Mouse (Mus musculus): ENCODE measurements around the gene Rnf113a2. TPM values are rescaled to one million over a fixed set of nuclear protein-coding genes. Genes with fewer than 3 reads are reported as not detected.

Gene Rnf113a2
- polyA plus RNA-seq, 1 experiment = 3.6 TPM

DNA sequence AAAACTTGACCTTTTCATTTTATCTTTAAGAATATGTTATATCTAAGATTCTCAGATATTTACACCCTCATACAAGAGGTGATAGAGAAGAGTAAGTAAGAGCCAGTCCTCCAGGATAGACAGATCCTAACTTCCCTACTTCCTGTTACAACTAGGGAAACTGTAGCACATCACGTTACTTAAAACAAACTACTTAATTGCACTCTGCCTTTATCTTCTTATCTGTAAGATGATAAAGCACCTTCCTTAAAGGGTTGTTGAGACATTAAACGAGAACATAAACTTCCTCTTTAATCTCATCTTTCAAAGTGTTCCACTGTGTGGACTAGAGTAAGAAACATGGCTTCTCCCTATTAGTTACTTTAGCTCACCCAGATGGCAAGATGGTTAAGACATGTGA lies 21.7 kb downstream of the Rnf113a2 start:
- 77% methylated on average over 2 of the region's 2 CpGs for WGBS
- Histone ChIP-seq H3K4me1 (ENCODE audit: control insufficient read depth, insufficient read depth, insufficient read length) (no peaks in the 10 kb centered on the region), H3K27ac (ENCODE audit: insufficient read depth, low read length) (no peak overlapping the region), H3K36me3 (ENCODE audit: control insufficient read depth, insufficient read depth, low read length) (peaks cover 5% of the 10 kb centered on the region; the same call in 1 of the 2 replicates), H3K27me3 (ENCODE audit: control insufficient read depth, insufficient read depth, low read length) (no peaks in the 10 kb centered on the region), H3K4me3 (ENCODE audit: extremely low read depth, insufficient read depth, insufficient read length) (no peak overlapping the region)
- no peak for TF ChIP-seq POLR2A (IDR thresholded peaks at IDR 0.05; ENCODE audit: low read depth, low read length)
- no peak for TF ChIP-seq CTCF (IDR thresholded peaks at IDR 0.05; ENCODE audit: extremely low read depth, insufficient read depth, insufficient read length, insufficient replicate concordance)
- no peak for DNase-seq (ENCODE audit: low read depth in 1 of 2, low spot score in 2 of 2)

DNA sequence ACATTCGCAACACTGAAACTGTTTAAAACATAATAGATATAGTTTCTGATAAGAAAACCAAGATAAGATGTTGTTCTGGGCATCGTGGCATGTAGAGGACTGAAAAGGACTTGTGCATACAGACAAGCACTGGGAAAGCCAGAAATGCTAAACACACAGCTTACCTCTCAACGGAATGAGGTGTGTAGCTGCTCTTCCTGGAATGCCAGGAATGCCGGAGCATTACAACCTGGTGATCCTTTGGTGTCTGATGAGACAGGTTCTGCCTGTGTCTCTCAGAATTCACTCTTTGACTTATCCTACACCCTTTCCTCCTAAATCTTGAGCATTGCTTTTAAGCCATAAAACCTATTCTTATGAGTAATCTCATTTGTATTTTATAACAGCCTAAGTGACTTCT lies 25.5 kb downstream of the Rnf113a2 start:
- no peaks in the 10 kb centered on the region for H3K4me1 ChIP-seq (ENCODE audit: control insufficient read depth, insufficient read depth, insufficient read length)
- WGBS = 86% methylated on average over 4 of the region's 4 CpGs
- TF ChIP-seq CTCF (IDR thresholded peaks at IDR 0.05; ENCODE audit: extremely low read depth, insufficient read depth, insufficient read length, insufficient replicate concordance) (no peak), POLR2A (IDR thresholded peaks at IDR 0.05; ENCODE audit: low read depth, low read length) (no peak)
- H3K27me3 ChIP-seq (ENCODE audit: control insufficient read depth, insufficient read depth, low read length) = no peaks in the 10 kb centered on the region
- no peak overlapping the region for H3K27ac ChIP-seq (ENCODE audit: insufficient read depth, low read length)
- no peak for DNase-seq (ENCODE audit: low read depth in 1 of 2, low spot score in 2 of 2)
- H3K36me3 ChIP-seq (ENCODE audit: control insufficient read depth, insufficient read depth, low read length) = no peaks in the 10 kb centered on the region
- no peak overlapping the region for H3K4me3 ChIP-seq (ENCODE audit: extremely low read depth, insufficient read depth, insufficient read length)

DNA sequence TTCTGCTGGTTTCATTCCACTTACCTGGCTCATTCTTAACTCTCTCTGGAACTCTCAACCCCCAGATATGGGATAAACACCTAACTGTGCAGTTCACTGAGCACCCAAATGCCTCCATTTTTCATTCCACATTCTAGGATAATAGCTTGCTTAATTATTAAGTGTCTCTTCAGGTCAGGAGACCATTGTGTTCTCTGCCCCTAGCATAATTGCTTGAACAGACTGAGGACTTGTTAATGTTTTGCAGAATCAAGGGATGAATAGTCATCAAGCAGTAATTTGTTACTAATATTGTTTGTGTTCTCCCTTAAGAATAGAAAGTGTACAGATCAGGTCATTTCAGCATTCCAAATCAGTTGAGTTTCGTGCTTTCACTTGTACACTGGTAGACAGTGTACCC lies 30.4 kb downstream of the Rnf113a2 start:
- TF ChIP-seq POLR2A (IDR thresholded peaks at IDR 0.05; ENCODE audit: low read depth, low read length) (no peak), CTCF (IDR thresholded peaks at IDR 0.05; ENCODE audit: extremely low read depth, insufficient read depth, insufficient read length, insufficient replicate concordance) (no peak)
- no peak overlapping the region for H3K27ac ChIP-seq (ENCODE audit: insufficient read depth, low read length)
- no peak overlapping the region for H3K4me3 ChIP-seq (ENCODE audit: extremely low read depth, insufficient read depth, insufficient read length)
- no peaks in the 10 kb centered on the region; the same call in 1 of the 2 replicates for H3K4me1 ChIP-seq (ENCODE audit: control insufficient read depth, insufficient read depth, insufficient read length)
- H3K27me3 ChIP-seq (ENCODE audit: control insufficient read depth, insufficient read depth, low read length) = no peaks in the 10 kb centered on the region
- WGBS = 89% methylated on average over 1 of the region's 1 CpGs
- DNase-seq (ENCODE audit: low read depth in 1 of 2, low spot score in 2 of 2) = no peak
- no peaks in the 10 kb centered on the region for H3K36me3 ChIP-seq (ENCODE audit: control insufficient read depth, insufficient read depth, low read length)

DNA sequence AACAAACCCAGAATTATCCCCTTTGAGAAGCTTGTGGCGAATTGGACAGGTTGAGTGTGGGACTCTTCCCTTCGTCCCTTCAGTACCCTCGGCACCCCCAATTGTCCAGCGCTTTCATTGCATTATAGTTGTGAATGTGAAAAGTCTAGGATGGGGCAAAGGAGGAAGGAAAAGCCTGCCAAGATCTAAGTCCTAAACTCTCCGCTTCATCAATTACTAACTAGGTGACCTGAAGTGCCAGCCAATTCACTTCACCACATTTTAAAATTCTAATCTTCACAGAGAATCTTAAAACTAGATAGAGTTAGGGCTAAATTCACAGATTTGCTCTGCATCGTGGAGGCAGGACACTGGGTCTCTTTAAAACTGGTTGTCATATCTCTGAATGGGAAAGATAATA lies 31.2 kb downstream of the Rnf113a2 start:
- DNase-seq (ENCODE audit: low read depth in 1 of 2, low spot score in 2 of 2) = no peak
- Histone ChIP-seq H3K4me1 (ENCODE audit: control insufficient read depth, insufficient read depth, insufficient read length) (peaks cover 2% of the 10 kb centered on the region; the same call in 1 of the 2 replicates), H3K27ac (ENCODE audit: insufficient read depth, low read length) (no peak overlapping the region), H3K27me3 (ENCODE audit: control insufficient read depth, insufficient read depth, low read length) (no peaks in the 10 kb centered on the region), H3K4me3 (ENCODE audit: extremely low read depth, insufficient read depth, insufficient read length) (no peak overlapping the region), H3K36me3 (ENCODE audit: control insufficient read depth, insufficient read depth, low read length) (no peaks in the 10 kb centered on the region)
- WGBS = 92% methylated on average over 6 of the region's 6 CpGs
- TF ChIP-seq POLR2A (IDR thresholded peaks at IDR 0.05; ENCODE audit: low read depth, low read length) (no peak), CTCF (IDR thresholded peaks at IDR 0.05; ENCODE audit: extremely low read depth, insufficient read depth, insufficient read length, insufficient replicate concordance) (no peak)

DNA sequence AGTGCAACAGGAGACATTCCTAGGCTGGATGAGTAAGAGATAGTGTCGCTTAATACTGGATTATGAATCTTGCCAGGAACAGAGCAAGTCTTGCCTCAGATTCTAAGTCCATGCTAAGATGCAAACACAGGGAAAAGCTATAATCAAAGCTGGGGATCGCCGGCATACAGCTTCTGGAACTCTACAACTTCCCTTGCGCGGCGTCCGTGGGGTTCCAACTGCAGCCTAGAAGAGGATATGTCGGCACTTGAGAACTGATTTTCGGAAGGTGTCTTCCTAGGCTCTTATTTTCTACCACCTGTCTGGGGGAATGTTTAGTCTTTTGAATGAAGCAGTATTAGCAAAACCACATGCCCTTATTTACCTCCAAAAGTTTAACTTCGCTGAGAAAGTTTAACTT lies 32.9 kb downstream of the Rnf113a2 start:
- Histone ChIP-seq H3K4me3 (ENCODE audit: extremely low read depth, insufficient read depth, insufficient read length) (no peak overlapping the region), H3K4me1 (ENCODE audit: control insufficient read depth, insufficient read depth, insufficient read length) (peaks cover 2% of the 10 kb centered on the region; the same call in 1 of the 2 replicates), H3K27me3 (ENCODE audit: control insufficient read depth, insufficient read depth, low read length) (no peaks in the 10 kb centered on the region), H3K36me3 (ENCODE audit: control insufficient read depth, insufficient read depth, low read length) (no peaks in the 10 kb centered on the region), H3K27ac (ENCODE audit: insufficient read depth, low read length) (no peak overlapping the region)
- DNase-seq (ENCODE audit: low read depth in 1 of 2, low spot score in 2 of 2) = no peak
- 65% methylated on average over 10 of the region's 10 CpGs for WGBS
- no peak for TF ChIP-seq CTCF (IDR thresholded peaks at IDR 0.05; ENCODE audit: extremely low read depth, insufficient read depth, insufficient read length, insufficient replicate concordance)

DNA sequence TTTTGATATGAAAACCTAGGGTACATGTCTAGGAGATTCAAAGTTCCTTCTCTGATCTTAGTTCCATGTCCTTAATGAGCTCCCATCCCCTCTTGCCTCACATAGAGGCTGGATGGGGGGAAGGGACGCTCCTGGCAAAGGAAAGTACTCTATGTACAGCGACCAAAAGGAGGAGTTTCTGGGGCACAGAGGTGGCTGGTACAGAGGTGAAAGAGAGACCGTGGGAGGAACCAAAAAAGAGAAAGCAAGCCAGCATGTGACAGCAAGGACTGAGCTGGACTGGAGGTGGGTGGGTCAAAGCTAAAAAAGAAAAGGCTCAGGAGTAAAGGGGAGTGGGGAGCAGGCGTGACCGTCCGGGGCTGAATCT lies 33.3 kb downstream of the Rnf113a2 start:
- Histone ChIP-seq H3K36me3 (ENCODE audit: control insufficient read depth, insufficient read depth, low read length) (no peaks in the 10 kb centered on the region), H3K4me1 (ENCODE audit: control insufficient read depth, insufficient read depth, insufficient read length) (peaks cover 2% of the 10 kb centered on the region; the same call in 1 of the 2 replicates), H3K27me3 (ENCODE audit: control insufficient read depth, insufficient read depth, low read length) (no peaks in the 10 kb centered on the region), H3K4me3 (ENCODE audit: extremely low read depth, insufficient read depth, insufficient read length) (peak overlapping the region; percentile 66), H3K27ac (ENCODE audit: insufficient read depth, low read length) (peak overlapping the region; percentile 58)
- WGBS = under 1% methylated on average over 6 of the region's 6 CpGs
- TF ChIP-seq POLR2A (IDR thresholded peaks at IDR 0.05; ENCODE audit: low read depth, low read length) = no peak
- TF ChIP-seq CTCF (IDR thresholded peaks at IDR 0.05; ENCODE audit: extremely low read depth, insufficient read depth, insufficient read length, insufficient replicate concordance) = no peak
- DNase-seq (ENCODE audit: low read depth in 1 of 2, low spot score in 2 of 2) = no peak

DNA sequence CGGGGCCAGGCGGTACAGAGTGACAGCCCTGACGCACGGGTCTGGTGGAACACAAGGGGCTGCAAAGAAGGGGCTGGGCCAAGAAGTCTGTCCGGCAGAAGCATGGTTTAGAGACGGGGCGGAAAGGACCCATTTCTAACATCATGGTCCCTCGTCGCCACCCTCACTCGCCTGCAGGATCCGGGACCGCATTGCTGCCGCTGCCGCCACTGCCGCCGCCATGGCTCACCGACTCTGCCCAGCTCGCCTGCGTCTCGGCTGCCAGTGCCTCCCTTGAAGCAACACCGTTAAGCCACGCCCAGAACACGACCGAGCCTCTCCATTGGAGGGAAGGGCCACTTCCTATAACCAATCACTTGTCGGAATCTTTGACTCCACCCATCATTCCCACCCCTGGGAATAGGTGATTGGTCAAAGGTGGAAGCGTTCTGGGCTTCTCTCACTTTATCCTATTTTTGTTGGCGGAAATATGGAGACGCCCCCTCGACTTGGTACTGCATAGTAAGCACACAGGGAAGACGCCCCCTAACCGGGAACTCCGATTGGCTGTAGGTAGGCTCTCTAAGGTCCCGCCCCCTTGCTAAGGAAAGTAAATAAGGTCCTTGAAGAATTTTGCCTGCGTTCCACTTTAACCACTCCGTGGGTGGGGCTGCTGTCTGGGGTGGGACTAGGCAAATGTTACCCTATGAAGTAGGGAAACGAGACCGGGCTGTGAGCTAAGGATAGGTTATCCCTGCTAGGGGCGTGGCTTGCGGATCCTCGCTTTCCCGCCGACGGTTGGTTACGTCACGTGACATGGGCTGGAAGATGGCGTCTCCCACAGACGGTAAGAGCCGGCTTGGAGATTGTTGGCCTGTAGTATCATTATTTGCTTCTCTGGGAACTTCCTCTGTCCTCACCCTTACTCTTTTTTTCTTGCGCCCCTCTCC lies 34.0 kb downstream of the Rnf113a2 start, which contains the start of the genes Aldh6a1 and Lin52:
Gene Aldh6a1, minus strand, starts transcription at position 287 of the 929 bp plus-strand sequence.
Gene Lin52, plus strand, starts transcription at position 705 of the 929 bp plus-strand sequence.
- H3K27me3 ChIP-seq (ENCODE audit: control insufficient read depth, insufficient read depth, low read length) = no peaks in the 10 kb centered on the region
- TF ChIP-seq CTCF (IDR thresholded peaks at IDR 0.05; ENCODE audit: extremely low read depth, insufficient read depth, insufficient read length, insufficient replicate concordance) = no peak
- peak; percentile 85 for TF ChIP-seq POLR2A (IDR thresholded peaks at IDR 0.05; ENCODE audit: low read depth, low read length)
- H3K4me1 ChIP-seq (ENCODE audit: control insufficient read depth, insufficient read depth, insufficient read length) = peaks cover 2% of the 10 kb centered on the region; the same call in 1 of the 2 replicates
- peak; percentile 94 to 100 for DNase-seq (ENCODE audit: low read depth in 1 of 2, low spot score in 2 of 2)
- WGBS = under 1% methylated on average over 49 of the region's 49 CpGs
- H3K4me3 ChIP-seq (ENCODE audit: extremely low read depth, insufficient read depth, insufficient read length) = peak within 1 kb of the TSS; percentile 66
- H3K27ac ChIP-seq (ENCODE audit: insufficient read depth, low read length) = peak within 1 kb of the TSS; percentile 58
- H3K36me3 ChIP-seq (ENCODE audit: control insufficient read depth, insufficient read depth, low read length) = no peaks in the 10 kb centered on the region
